Mouse (Mus musculus): ENCODE data around the gene Fli1. TPM values are rescaled to one million over a fixed set of nuclear protein-coding genes. Genes with fewer than 3 reads are reported as not detected.
A peak's percentile ranks its signal among the peaks of the same experiment; 100 is the strongest.

Fli1 gene
- polyA plus RNA-seq, 1 experiment from 2014 or later = 23.4 TPM

DNA sequence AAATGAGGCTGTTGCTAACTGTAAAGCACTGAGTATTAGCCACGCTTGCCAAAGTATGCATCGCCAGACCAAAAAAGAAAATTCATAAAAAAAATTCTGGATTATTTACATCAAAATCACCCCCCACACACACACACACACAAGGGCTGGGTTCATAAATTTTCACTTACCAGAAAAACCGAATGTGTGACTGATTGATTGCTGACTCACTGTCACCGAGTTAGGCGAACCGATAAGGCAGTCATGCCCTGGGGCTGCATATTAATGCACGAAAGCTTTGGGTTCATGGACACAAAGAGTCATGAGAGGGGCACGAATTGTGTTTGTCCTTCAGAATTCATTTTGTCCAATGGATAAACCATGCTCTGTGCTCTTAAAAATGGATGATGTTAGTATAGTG is 17.2 kb upstream of the Fli1 start:
- Histone ChIP-seq H3K4me2 (ENCODE audit: low read depth, low read length) (no peak overlapping the region), H3K36me3 (ENCODE audit: control insufficient read depth, insufficient read depth) (no peaks in the 10 kb centered on the region), H3K9me3 (replicated peaks; ENCODE audit: control insufficient read depth, low read length) (no peaks in the 10 kb centered on the region), H3K4me1 (ENCODE audit: control insufficient read depth, insufficient read depth, low read length) (no peaks in the 10 kb centered on the region), H3K27ac (ENCODE audit: low read length) (no peak overlapping the region), H3K9ac (ENCODE audit: low read length) (no peak overlapping the region), H3K27me3 (ENCODE audit: control insufficient read depth, insufficient read depth, low read length) (no peaks in the 10 kb centered on the region), H3K4me3 (ENCODE audit: low read length) (no peak overlapping the region)
- ATAC-seq (replicated peaks; ENCODE audit: extremely low read depth, insufficient read depth, low FRiP score) = no peak
- WGBS = 70% methylated on average over 8 of the region's 8 CpGs

DNA sequence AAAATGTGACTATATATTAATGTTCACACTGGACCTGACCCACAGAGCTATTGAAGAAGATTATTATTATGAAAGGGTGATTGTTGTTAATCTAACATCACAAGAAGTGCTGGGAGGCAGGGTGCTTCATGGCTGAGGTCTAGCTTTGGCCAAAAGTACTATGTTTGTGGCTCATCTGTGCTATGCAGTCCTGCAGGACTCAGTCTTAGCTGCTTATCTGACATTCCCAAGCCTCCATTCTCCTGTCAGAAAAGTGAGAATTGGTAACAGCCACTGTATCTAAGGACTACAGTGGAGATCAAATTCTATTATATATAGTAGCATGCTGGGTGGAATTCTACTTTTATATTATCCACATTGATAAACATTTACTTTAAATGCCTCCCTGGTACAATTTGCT is 16.8 kb upstream of the Fli1 start:
- Histone ChIP-seq H3K36me3 (ENCODE audit: control insufficient read depth, insufficient read depth) (no peaks in the 10 kb centered on the region), H3K4me3 (ENCODE audit: low read length) (no peak overlapping the region), H3K9ac (ENCODE audit: low read length) (no peak overlapping the region), H3K27me3 (ENCODE audit: control insufficient read depth, insufficient read depth, low read length) (no peaks in the 10 kb centered on the region), H3K4me1 (ENCODE audit: control insufficient read depth, insufficient read depth, low read length) (no peaks in the 10 kb centered on the region), H3K9me3 (replicated peaks; ENCODE audit: control insufficient read depth, low read length) (no peaks in the 10 kb centered on the region), H3K27ac (ENCODE audit: low read length) (no peak overlapping the region), H3K4me2 (ENCODE audit: low read depth, low read length) (no peak overlapping the region)
- ATAC-seq (replicated peaks; ENCODE audit: extremely low read depth, insufficient read depth, low FRiP score) = no peak

DNA sequence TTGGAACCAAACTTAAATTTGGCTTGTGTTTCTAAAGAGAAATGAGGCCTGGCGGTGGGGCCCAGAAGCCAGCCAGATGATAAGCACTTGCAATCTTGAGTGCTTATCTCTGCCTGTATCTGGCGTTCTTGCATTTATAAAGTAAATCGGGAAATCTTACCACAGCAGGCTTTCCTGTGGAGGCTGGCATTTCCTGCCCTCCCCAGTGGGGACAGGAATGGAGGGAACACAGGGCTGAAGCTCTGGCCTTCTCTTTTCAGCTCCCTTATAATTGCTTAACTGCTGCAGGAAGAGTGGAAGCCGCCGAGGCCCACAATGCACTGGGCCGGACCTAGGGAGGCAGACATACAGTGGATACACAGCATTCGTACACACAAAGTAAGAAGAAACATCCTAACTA is 13.7 kb upstream of the Fli1 start:
- Histone ChIP-seq H3K4me2 (ENCODE audit: low read depth, low read length) (no peak overlapping the region), H3K9me3 (replicated peaks; ENCODE audit: control insufficient read depth, low read length) (no peaks in the 10 kb centered on the region), H3K27me3 (ENCODE audit: control insufficient read depth, insufficient read depth, low read length) (no peaks in the 10 kb centered on the region), H3K36me3 (ENCODE audit: control insufficient read depth, insufficient read depth) (no peaks in the 10 kb centered on the region), H3K4me1 (ENCODE audit: control insufficient read depth, insufficient read depth, low read length) (no peaks in the 10 kb centered on the region), H3K4me3 (ENCODE audit: low read length) (no peak overlapping the region), H3K27ac (ENCODE audit: low read length) (0 out of 2 replicates have a peak overlapping the region, but pooled peaks have one; percentile 8), H3K9ac (ENCODE audit: low read length) (no peak overlapping the region)
- WGBS = 41% methylated on average over 7 of the region's 7 CpGs
- ATAC-seq (replicated peaks; ENCODE audit: extremely low read depth, insufficient read depth, low FRiP score) = no peak; the same call in 1 of the 2 replicates

DNA sequence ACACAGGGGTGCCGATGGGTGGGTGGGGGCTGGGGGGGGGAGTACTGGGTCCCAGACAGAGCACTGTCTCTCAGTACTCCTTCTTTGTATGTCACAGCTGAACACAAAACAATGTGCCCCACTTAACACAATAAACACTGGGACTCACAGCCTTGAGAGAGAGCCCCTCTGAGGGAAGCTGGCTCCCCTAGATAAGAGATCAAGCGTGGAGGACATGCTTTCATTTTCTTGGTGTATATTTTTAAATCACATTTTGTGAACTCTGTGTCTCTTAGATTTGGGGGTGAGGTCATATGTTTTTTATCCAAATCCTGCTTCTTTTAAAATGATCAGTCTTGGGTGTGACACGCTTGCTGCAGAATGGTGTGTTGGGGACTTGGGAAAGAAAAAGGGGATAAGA is 12.6 kb upstream of the Fli1 start:
- WGBS = 75% methylated on average over 3 of the region's 3 CpGs
- Histone ChIP-seq H3K9me3 (replicated peaks; ENCODE audit: control insufficient read depth, low read length) (no peaks in the 10 kb centered on the region), H3K4me2 (ENCODE audit: low read depth, low read length) (no peak overlapping the region), H3K4me1 (ENCODE audit: control insufficient read depth, insufficient read depth, low read length) (peaks cover 3% of the 10 kb centered on the region; the same call in 1 of the 2 replicates), H3K27ac (ENCODE audit: low read length) (no peak overlapping the region), H3K4me3 (ENCODE audit: low read length) (no peak overlapping the region), H3K36me3 (ENCODE audit: control insufficient read depth, insufficient read depth) (no peaks in the 10 kb centered on the region), H3K9ac (ENCODE audit: low read length) (no peak overlapping the region), H3K27me3 (ENCODE audit: control insufficient read depth, insufficient read depth, low read length) (no peaks in the 10 kb centered on the region)
- no peak for ATAC-seq (replicated peaks; ENCODE audit: extremely low read depth, insufficient read depth, low FRiP score)

DNA sequence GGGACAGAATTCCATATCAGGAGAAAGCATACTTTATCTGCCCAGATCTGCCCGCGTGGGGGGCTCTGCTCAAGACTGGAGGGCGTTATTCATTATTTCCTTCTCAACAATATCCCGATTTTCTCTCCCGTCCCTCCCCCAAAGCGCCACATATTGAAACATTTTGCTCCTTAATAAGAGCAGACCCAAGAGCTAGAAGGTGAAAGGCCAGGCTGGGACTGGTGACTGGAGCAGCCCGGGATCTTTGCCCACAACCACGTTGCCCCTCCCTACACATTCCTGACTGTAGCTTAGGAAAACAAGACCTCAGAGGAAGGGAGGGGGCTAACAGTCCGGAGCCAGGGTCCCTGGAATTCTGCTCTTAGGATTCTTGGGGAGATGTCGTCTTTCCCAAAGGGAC is 7.9 kb upstream of the Fli1 start:
- Histone ChIP-seq H3K27ac (ENCODE audit: low read length) (no peak overlapping the region), H3K4me2 (ENCODE audit: low read depth, low read length) (peak overlapping the region; percentile 22; the same call in 1 of the 2 replicates), H3K4me3 (ENCODE audit: low read length) (no peak overlapping the region), H3K36me3 (ENCODE audit: control insufficient read depth, insufficient read depth) (no peaks in the 10 kb centered on the region), H3K27me3 (ENCODE audit: control insufficient read depth, insufficient read depth, low read length) (peaks cover 25% of the 10 kb centered on the region), H3K4me1 (ENCODE audit: control insufficient read depth, insufficient read depth, low read length) (peaks cover 10% of the 10 kb centered on the region), H3K9me3 (replicated peaks; ENCODE audit: control insufficient read depth, low read length) (no peaks in the 10 kb centered on the region), H3K9ac (ENCODE audit: low read length) (no peak overlapping the region)
- 13% methylated on average over 10 of the region's 10 CpGs for WGBS
- no peak for ATAC-seq (replicated peaks; ENCODE audit: extremely low read depth, insufficient read depth, low FRiP score)

DNA sequence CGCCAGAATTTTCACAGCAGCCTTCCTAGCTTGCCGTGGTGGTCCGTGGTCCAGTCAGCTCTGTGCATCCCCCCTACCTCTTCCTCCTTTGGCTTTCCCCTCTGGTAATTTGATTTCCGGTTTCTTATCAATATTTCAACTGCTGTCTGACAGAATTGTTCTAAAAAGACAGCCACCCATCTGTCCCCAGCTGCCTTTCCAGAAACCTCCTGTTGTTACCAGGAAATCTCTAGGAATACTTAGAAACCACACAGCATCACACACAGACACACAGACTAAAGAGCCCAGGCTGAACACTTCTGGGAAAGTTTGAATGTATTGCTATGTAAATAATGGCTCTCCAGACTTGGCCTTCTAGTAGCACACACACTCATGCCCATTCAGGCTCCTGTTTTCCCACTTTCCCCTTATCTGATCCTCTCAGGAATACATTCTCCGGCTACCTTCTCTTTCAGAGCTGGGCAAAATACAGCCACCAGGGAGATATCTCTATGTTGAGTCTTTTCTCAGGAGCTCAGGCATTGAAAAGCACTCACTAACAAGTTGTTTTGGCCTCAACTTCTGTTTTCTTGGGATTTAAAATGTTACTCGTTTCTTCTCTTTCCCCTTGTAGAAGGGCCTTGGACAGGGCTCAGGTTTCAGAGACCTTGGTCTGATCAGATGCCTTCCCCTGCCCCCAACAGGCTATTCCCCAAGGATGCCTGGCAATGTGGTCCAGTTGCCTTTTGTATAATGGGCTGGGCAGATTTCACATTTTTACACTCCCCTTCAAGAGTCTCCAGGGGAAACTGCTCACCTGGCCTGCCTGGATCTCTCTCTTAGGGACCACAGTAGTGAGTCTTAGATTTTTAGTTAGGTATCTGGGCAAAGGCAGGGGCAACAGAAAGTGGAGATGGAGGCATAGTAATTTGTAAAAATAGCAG is 7.1 kb upstream of the Fli1 start:
- 15% methylated on average over 6 of the region's 6 CpGs for WGBS
- H3K9me3 ChIP-seq (replicated peaks; ENCODE audit: control insufficient read depth, low read length) = no peaks in the 10 kb centered on the region

DNA sequence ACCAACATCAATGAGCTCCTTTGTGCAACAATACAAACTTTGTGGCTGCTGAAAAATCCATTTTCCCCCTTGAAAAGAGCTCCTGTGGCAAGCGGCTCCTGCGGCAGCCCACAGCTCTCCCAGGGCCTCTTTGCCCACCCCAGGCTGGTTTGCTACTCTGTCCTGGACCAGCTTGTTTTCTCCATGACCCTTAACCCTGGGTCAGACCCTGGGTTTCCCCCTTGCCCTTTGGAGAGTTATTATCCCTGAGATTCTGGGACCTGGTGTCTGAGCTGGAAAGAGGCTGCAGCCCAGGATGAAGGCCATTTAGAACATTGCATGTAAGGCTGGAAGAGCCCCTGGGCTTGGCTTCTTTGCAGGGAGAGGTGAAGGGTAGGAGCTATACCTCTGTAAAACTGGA is 4.1 kb upstream of the Fli1 start:
- H3K4me3 ChIP-seq (ENCODE audit: low read length) = no peak overlapping the region
- no peak overlapping the region for H3K4me2 ChIP-seq (ENCODE audit: low read depth, low read length)
- H3K36me3 ChIP-seq (ENCODE audit: control insufficient read depth, insufficient read depth) = no peaks in the 10 kb centered on the region
- ATAC-seq (replicated peaks; ENCODE audit: extremely low read depth, insufficient read depth, low FRiP score) = no peak
- WGBS = 61% methylated on average over 2 of the region's 2 CpGs
- H3K4me1 ChIP-seq (ENCODE audit: control insufficient read depth, insufficient read depth, low read length) = peaks cover 35% of the 10 kb centered on the region
- H3K27ac ChIP-seq (ENCODE audit: low read length) = no peak overlapping the region
- H3K9ac ChIP-seq (ENCODE audit: low read length) = no peak overlapping the region
- peaks cover 40% of the 10 kb centered on the region for H3K27me3 ChIP-seq (ENCODE audit: control insufficient read depth, insufficient read depth, low read length)
- H3K9me3 ChIP-seq (replicated peaks; ENCODE audit: control insufficient read depth, low read length) = no peaks in the 10 kb centered on the region

More for the DNA sequence above, 7.1 kb upstream of the Fli1 start:
- ATAC-seq (replicated peaks; ENCODE audit: extremely low read depth, insufficient read depth, low FRiP score) = no peak
- no peak overlapping the region for H3K4me2 ChIP-seq (ENCODE audit: low read depth, low read length)
- H3K9ac ChIP-seq (ENCODE audit: low read length) = no peak overlapping the region
- H3K27me3 ChIP-seq (ENCODE audit: control insufficient read depth, insufficient read depth, low read length) = peaks cover 29% of the 10 kb centered on the region
- H3K4me3 ChIP-seq (ENCODE audit: low read length) = no peak overlapping the region
- no peaks in the 10 kb centered on the region for H3K36me3 ChIP-seq (ENCODE audit: control insufficient read depth, insufficient read depth)
- H3K27ac ChIP-seq (ENCODE audit: low read length) = no peak overlapping the region
- H3K4me1 ChIP-seq (ENCODE audit: control insufficient read depth, insufficient read depth, low read length) = peaks cover 18% of the 10 kb centered on the region

DNA sequence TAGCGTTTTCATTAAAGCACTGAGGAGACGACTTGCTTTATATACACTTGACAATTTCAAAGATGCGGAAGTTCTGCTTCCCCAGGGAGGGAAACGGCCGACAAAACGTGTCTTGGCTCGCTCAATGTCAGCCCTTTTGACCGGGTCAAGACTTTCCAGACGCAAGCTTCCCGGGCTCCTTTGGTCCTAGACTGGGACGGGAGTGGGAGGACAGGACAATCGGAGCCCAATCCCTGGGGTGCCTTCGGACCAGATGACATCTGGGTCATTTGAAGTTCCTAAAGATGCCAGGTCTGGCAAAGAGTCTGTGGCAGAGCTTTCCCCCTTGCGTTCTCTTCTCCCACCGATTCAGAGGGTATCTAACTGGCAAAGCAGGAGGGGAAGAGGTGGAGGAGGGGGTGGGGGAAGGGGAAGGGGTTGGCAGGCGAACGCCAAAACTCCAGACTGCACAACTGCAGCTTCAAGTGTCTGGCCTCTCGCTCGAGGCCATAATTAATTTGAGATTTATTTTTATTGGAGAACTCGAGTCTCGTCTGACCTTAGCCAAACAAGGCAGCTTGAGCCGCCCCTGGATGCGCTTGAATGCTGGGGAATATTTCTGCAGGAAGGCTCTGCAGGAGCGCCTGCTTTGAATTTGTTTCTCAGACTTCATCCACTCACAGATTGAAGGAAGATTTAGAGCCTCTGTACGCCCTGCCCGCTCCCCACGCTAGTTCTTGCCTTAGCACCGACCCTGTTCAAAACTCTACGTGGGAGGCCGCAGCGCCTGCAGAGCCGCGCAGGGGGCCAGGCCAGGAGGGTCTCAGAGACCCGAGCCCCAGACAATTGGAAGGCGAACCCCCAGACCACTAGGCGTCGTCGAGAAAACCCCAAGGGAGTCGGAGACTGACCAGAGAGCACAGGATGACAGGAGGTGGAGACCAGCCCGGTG is 2.3 kb upstream of the Fli1 start:
- peaks cover 40% of the 10 kb centered on the region for H3K27me3 ChIP-seq (ENCODE audit: control insufficient read depth, insufficient read depth, low read length)
- no peak overlapping the region for H3K9ac ChIP-seq (ENCODE audit: low read length)
- H3K9me3 ChIP-seq (replicated peaks; ENCODE audit: control insufficient read depth, low read length) = no peaks in the 10 kb centered on the region
- ATAC-seq (replicated peaks; ENCODE audit: extremely low read depth, insufficient read depth, low FRiP score) = no peak
- H3K4me3 ChIP-seq (ENCODE audit: low read length) = no peak overlapping the region; the same call in 1 of the 2 replicates
- H3K4me1 ChIP-seq (ENCODE audit: control insufficient read depth, insufficient read depth, low read length) = peaks cover 30% of the 10 kb centered on the region
- H3K36me3 ChIP-seq (ENCODE audit: control insufficient read depth, insufficient read depth) = no peaks in the 10 kb centered on the region
- H3K27ac ChIP-seq (ENCODE audit: low read length) = no peak overlapping the region; the same call in 1 of the 2 replicates
- WGBS = 11% methylated on average over 40 of the region's 40 CpGs
- H3K4me2 ChIP-seq (ENCODE audit: low read depth, low read length) = peak overlapping the region; percentile 36
